Mouse (Mus musculus): ENCODE results near the gene Vmn1r224.
A peak's percentile ranks its signal among the peaks of the same experiment; 100 is the strongest.

The Vmn1r224 gene

GRCm38 (mm10) chr17:20413846-20414245, at the start of gene Vmn1r224:
Gene Vmn1r224, plus strand, starts transcription at chr17:20414146.
- no peak for DNase-seq

- DNase-seq = no peak
These were observed 14.8 kb upstream of the Vmn1r224 start for GRCm38 (mm10) chr17:20399105-20399504.

- peak; percentile 1 for DNase-seq
These were observed 25.3 kb downstream of the Vmn1r224 start for GRCm38 (mm10) chr17:20439263-20439662.

- no peak for DNase-seq
These were observed 59.4 kb downstream of the Vmn1r224 start for GRCm38 (mm10) chr17:20473311-20473710.

Measured in right cerebral cortex, adult 18-20 months (tissue).